Mouse (Mus musculus): ENCODE results near the gene Ccdc69.

DNA sequence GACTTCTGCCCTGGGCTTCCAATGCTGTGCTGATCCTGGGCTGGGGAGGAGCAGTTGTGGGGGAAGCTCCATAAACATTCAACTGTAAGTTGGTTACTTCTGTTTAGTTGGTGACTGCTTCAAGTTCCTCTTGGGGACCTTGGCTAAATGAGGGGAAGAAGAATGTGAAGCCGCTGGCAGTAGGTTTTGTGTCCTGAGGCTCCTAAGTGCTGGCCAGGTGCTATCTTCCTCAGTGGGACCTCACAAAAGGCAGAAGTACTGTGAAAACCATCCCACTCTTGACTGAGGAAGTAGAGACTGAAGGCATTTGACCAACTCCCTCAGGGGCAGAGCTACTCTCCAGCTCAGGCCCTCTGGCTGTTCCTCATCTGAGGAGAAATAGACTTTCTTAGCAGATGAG, 28.7 kb upstream of the Ccdc69 start:
- TF ChIP-seq POLR2A (IDR thresholded peaks at IDR 0.05; ENCODE audit: insufficient read length, low read depth) (no peak), SRF (IDR thresholded peaks at IDR 0.05; ENCODE audit: control insufficient read depth, insufficient read length, low read depth) (no peak), POLR2AphosphoS2 (IDR thresholded peaks at IDR 0.05; ENCODE audit: insufficient read length, low read depth) (no peak)
